Mouse (Mus musculus) granulocyte monocyte progenitor cell, adult 5-6 weeks (primary cell): ENCODE measurements around the gene Fancb. TPM values are rescaled to one million over a fixed set of nuclear protein-coding genes. Genes with fewer than 3 reads are reported as not detected.

Experiments
- ATAC-seq: replicated peaks from 2 replicates; pipeline ENCODE4 v1.8.0; 2016; ENCODE audit warnings: mild to moderate bottlenecking, moderate TSS enrichment, inconsistent platforms; ENCODE audit not compliant: poor library complexity, severe bottlenecking
- total RNA-seq, 2 experiments: library from RNA; stranded (forward) in 1 of 2; stranded (reverse) in 1 of 2; fragments of 200-712, 200-1000 nt in 1 of 2; fragments of >200 nt in 1 of 2; fragmentation: Nextera tagmentation in 1 of 2; gene quantifications; 2 replicates each; pipeline ENCODE4 v1.2.3; 2014 to 2017

The Fancb gene
- total RNA-seq (2014; fragmentation: Nextera tagmentation) (8.2 and 10.3 TPM in 2 replicates), total RNA-seq (2017) (8.6 and 13.9 TPM in 2 replicates)

DNA sequence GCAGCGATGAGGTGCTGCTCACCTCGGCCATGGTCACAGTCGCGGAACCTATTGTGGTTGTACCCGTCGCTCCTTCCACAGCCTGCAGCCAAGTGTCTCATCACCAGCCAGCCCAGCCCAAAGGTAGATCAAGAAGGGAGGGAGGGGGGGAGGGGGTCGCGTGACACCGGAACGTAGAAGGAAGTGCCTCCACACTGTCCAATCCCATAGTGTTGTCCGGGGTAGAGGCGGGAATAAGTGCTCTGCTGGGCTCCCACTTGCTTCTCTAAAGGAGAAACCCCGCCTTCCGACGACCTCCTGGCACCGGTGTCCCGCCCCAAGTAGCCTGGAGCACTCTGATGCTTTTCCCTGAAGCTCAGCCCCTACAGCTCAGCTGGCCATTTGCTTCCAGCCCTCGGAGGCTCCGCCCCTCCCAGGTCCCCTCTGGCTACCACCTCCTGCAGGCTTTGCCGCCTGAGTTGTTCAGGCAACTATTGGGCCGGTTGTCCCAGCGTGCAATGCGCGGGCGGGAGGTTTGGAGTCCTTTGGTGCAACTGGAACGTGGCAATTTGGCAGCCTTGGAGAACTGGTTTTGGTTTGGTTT is at the start of gene Fancb, which contains the start of gene Mospd2:
TSS of gene Fancb (plus strand) at position 400 of the 583 bp plus-strand sequence.
TSS of gene Mospd2 (minus strand) at position 183 of the 583 bp plus-strand sequence.
- peak; percentile 92 for ATAC-seq

DNA sequence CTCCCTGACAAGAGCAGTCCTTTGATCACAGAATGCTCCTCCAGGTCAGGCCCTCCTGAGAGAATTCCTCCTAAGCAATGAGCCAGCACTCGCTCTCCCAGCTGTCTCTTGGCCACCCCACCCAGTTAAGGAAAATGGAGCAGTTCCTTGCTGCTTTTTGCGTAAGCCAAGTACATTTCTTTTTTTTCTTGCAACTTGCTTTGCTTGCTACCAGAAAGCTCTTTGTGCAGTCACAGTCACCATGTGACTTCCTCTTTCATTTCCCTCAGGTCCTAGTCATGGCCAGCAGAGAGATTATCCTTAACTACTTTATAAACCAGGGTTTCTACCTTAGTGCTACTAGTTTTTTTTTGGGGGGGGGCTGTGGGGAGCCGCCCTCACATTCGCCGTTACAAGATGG is 38.9 kb upstream of the Fancb start:
- peak; percentile 96 for ATAC-seq

DNA sequence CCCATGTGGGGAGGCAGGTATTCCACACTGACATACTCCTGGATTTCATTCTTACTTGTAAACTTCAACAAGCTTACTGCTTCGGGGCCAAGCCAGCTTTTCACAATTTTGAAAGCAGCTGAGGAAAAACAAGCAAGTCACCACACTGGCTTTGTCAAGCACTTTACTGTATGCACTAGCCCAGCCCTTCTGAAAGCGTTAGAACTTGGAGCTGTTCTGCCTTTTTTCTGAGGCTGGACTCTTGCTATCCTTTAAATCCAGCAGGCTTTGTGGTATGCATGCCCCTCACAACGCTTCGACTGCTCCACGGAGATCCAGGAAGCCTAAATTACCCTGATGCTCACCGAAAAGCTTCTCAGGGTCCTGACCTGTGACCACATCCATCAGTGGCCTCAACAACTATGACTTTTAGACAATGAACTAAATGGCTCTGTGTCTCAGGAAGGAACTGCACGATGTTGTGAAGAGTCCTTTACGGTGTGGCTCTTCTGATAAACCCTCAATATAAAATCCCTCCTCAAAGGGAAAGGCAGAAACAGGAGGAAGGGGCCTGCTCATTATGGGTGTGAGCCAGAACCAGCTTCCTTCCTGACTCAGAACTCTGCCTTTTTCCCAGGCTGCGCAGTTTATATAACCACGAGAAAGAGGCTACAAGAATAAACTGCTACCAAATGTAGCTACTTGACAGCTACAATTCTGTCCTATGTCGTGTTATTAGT is 28.4 kb upstream of the Fancb start:
- no peak for ATAC-seq

DNA sequence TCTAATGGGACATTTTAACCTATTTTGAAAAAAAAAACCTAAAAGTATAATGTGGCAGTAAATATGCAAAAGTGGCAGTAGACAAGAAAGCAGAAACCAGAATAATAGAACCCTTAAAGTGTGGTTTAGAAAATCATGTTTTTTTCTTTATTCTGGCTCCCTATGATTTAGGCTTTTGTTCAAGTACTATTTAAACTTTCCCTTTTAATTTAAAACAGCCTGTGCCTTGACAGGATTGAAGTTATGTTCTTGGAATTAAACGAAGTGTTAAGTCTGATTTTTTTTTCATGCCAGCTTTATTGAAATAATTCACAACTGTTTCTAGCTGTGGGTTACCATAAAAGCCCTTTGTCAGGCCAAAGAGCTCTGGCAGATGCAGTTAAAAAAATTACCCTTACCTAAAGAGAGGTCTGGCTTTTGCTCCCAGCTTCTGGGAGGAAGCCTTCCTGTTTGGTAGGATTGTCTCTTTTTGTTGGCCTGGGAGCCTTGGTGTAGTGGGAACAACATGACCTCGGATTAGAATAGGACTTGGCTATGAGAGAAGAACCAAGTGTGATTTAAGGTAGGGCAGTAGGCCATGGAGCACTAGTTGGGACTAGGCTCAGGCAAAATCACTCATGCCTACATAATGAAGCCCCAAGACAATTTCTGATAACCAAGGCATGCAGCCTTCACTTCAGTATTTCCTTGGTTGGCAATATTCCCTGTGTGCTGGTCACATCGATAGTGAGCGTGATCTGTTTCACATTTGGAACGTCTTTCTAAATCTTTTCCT is 27.6 kb upstream of the Fancb start:
- no peak for ATAC-seq

DNA sequence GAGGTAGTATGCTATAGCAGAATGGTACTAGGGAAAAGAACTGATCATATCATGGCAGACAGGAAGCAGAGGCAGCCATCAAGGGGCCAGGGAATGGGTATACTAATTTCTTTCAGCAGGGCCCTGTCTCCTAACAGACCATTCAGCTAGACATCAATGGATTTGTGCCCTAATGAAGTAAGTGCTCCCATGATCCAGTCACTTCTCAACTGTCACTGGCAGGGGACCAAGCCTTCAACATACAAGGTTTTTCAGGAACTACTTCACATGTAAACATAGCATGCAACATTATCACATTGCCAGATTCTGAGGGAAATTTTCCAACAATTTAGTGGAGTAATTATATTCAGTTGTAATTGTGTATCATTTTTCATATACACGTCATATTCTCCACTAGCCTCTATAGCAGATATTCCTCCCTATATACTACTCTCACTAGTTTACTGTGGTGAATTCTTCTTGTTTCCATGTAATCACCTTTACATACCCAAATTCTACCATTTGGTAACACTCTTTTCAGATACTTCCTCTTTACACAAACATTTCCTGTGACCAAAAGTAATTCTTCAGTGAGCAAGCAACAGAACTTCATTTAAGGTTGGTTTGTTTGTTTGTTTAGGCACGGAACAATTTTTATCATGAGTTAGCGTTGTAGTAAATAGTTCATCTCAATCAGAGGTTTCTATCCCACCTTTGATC is 14.5 kb upstream of the Fancb start:
- ATAC-seq = peak; percentile 37; the same call in 1 of the 2 replicates

DNA sequence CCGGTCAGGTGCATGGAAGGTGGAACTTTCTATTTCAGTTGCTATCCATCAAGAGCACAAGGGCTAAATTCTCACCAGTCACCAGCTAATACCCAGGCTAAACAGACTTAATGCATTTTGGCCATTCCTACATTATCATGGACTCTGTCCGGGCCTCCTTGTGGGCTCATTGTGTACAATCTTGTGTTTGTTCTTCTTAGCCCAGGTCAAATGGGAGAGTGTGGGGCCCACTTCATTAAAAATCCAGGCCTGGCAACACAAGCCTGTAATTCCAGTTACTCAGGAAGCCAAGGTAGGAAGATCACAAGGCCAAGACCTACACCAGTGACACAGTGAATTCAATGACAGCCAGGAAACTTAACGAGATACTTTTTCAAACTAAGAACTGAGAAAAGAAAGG is 9.2 kb upstream of the Fancb start:
- ATAC-seq = no peak

DNA sequence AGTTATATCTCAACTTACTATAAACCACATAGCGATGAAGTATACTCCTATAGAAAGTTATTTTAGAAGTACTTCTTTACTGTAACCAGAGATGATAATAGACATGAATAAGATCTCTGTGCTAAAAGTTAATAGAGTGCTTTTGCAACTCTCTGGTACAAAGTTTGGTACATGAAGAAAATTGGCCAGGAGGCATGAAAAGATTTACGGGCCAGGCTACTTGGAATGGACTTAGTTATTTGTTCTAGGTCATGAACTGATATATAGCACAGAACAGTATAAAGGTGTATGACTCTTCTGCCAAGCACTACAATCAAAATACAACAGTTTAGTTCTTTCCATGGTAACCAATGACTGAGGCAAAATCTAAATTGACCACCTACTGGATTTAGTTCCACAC is 1.5 kb upstream of the Fancb start:
- ATAC-seq = no peak

DNA sequence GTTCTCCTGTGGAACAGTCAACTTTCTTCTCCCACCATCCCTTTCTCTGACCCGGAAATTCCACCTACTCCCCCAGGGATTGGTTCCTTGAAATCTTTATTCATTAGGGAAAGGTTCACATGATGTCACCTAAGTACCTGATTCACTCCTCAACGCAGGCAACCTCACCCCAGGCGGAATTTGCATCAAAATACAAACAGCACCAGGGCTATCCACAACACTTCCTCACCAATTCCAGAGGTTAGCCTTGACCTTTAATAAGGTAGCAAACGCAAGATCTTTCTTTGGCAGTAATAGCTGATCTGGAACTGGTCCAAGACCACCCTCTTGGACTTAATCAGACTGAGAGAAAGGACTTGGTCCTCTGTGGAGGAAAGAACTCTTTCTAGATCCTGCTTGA is 22.7 kb downstream of the Fancb start:
- ATAC-seq = no peak

DNA sequence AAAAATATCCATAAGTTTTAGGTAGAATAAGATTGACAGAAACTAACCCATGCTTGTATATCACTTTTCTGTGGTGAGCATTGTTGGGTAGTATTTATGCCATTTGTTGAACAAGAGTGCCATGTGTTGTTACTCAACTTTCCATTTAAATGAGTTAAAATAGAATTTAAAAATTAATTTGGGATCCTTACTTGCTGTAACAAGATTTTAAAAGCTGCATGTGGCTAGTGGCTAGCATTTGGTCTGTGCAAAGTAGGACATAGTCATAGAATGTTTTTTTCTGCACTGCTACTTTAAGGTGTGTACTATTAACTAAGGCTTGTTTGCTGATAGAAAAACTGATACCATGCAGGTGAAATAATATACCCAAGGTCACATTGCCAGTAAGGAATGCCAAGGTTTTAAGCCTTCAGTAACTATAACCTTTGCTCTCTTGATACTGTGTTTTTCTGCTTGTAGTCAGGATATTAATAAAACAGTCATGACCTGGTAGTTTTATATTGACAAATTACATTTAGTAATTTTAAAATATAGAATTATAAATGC is 24.5 kb downstream of the Fancb start, which contains the start of gene Gm17604:
TSS of gene Gm17604 (minus strand) at position 51 of the 546 bp plus-strand sequence.
- ATAC-seq = no peak

Other genes with a start within 250 kb of the Fancb start
- gene Mospd2, start 217 bp upstream of the Fancb start, total RNA-seq (2014; fragmentation: Nextera tagmentation) = 11.3 and 21.9 TPM in 2 replicates
- gene Mospd2, start 217 bp upstream of the Fancb start, total RNA-seq (2017) = 29.2 and 30.4 TPM in 2 replicates
- not detected in 2 replicates for gene Gm17604, start 24.2 kb downstream of the Fancb start, total RNA-seq (2014; fragmentation: Nextera tagmentation)
- not detected in 2 replicates for gene Gm17604, start 24.2 kb downstream of the Fancb start, total RNA-seq (2017)